Mouse (Mus musculus): Measurements from ENCODE around the gene Lingo3. TPM values are rescaled to one million over a fixed set of nuclear protein-coding genes. Genes with fewer than 3 reads are reported as not detected.

Lingo3 gene
- total RNA-seq, 2 experiments from 2014 or later: 4.1 to 6.3 TPM

DNA sequence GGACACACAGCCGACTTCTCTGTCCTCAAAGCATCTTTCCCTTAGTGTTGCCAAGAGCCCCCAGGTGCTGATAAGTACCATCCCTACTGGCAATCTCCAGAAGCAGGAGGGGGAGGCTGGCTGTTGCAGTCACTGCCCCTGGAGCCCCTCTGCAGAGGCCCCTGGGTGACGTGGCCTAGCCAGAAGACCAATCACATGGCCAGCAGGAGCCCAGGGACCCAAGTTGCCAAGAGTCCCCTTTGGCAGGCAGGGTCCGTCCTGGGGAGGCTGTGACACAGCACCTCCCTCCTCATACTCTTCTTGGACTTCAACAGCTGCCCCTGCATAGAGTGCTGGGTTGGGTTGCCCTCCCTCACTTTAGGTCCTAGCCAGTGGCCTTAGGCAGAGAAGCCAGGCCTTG, 40.8 kb downstream of the Lingo3 start:
- DNase-seq (ENCODE audit: low spot score in 2 of 2): no peak

DNA sequence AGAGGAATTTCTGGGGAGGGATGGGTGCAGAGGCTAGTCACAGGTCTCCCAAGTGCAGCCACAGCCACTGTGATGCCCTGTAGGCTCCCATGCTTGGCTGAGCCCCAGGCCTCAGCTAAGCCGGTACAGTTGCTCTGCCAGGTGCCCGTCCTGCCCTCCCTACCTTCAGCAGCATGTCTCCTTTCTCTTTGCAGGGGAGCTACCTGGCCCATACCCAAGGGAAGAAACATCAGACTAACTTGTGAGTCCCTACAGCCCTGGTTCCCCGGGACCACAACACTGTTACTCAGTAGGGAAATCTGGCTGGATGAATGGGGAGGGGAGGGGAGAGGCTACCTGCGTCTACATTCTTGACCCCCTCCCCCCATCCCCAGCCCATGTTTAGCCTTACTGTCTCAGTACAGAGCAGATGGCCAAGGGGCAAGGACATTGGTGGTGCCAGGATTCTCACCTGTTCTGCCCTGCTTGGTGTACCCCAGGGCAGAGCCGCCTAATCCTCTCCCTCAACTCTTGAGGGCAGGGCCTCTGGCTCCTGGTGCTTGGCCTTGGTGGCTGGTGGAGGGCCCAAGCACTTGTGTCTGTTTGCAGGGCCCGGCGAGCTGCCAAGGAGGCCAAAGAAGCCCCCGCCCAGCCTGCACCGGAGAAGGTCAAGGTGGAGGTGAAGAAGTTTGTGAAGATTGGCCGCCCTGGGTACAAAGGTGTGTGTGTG, 41.5 kb downstream of the Lingo3 start:
- no peak for DNase-seq (ENCODE audit: low spot score in 2 of 2)

DNA sequence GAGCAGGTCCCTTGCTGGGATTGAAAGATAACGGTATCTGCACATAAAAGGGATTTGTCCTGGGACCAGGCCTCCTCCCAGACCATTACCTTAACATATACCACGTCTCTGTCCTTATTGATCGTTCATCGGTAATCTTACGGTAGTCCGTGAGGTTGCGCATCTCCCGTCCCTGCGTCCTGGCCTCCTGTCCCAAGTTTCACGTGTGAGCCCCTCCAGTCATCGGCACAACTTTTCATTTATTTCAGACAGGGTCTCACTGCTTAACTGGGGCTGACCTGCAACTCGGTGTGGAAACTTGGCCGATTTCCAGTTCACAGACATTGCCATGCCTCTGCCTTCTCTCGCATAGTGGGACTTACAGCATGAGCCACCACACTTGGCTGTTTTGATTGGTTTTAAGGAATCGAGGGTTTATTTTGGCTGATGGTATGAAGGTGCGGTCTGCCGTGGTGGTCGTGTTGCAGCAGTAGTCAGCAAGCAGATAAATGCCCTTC, 44.7 kb downstream of the Lingo3 start:
- DNase-seq (ENCODE audit: low spot score in 2 of 2): no peak

DNA sequence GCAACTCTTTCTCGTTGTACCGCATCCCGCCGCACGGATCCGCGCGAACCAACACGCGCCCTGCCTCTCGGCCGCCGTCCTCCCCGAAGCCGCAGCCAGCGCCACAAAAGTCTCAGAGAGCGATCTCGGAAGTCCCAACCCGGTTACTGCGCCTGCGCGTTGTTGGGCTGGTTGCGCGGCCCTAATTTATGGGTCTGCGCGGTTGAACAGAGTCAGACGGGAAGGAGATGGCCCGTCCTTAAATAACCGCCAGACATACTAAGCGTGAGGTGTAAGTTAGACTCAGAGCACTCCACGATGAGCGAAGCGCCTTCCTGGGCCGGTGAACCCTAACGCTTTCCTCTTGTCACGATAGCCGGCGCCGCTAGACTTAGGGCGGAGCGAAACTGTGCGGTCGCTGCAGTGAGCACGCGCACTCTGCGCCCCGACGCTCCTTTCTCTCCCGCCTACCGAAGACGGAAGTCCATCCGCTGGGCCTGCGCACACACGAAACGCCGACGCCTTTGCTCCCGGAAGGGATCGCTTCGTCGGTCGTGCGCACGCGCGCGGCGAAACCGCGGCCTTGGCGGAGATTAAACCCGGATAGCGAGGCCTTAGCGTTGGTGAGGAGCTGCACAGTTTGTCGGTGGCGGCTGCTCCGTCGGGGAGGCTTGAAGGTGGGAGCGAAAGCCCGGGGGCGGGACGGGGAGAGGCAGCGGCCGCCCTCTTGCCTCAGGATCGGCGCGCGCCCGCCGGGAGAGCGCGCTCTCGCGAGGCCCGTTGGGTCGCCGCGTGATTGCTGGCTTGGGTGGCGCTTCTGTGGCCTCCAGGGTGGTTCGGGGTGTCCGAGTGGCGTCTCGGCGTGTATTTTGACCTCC, 45.5 kb downstream of the Lingo3 start, which contains the start of the genes Sf3a2 and Plekhj1:
Gene Sf3a2 (plus strand): TSS at position 49 of the 857 bp plus-strand sequence.
Gene Plekhj1 (minus strand): TSS at position 477 of the 857 bp plus-strand sequence.
- peak; percentile 97 for DNase-seq (ENCODE audit: low spot score in 2 of 2)

DNA sequence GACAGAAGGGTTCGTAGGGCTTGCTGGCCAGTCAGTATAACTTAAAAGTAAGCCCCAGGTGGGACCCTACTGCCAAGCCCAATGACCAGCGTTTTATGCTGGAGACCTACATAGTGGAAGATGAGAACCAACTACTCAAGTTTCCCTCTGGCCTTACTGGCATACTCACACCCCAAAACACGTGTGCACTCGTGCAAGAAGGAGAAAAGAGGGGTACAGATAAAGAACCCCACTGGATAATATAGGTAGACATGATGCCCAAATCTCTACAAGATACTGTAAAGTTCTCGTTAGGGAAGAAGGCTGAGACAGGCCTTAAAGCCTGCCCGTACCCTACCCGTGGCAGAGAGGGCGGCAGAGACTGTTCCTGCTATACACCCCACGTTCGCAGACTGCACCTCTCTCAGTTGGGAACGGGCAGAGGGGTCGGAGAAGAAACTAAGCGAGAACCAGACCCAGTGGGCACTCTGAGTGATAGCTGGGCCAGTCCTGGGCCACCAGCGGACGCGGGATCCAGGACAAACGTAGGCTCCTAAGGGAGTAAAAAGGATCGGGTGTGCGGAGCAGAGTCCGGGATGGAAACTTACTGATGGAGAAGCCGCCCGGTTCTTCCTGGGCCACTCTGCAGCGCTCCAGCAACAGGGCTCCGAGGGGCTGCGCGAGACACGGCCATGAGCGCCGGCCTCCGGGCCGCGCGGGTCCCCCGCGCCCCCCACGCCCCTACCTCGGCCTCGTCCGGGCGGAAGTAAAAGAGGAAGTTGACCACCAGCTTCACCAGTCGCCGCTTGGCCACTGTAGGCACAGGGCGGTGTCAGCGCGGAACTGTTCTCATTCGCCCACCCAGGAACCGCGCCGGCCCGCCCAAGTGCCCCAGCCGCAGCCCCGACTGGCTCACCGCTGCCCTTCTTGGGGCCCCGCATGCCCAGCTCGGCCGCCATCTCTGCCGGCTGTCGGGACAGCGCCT, 46.4 kb downstream of the Lingo3 start:
- DNase-seq (ENCODE audit: low spot score in 2 of 2): no peak

DNA sequence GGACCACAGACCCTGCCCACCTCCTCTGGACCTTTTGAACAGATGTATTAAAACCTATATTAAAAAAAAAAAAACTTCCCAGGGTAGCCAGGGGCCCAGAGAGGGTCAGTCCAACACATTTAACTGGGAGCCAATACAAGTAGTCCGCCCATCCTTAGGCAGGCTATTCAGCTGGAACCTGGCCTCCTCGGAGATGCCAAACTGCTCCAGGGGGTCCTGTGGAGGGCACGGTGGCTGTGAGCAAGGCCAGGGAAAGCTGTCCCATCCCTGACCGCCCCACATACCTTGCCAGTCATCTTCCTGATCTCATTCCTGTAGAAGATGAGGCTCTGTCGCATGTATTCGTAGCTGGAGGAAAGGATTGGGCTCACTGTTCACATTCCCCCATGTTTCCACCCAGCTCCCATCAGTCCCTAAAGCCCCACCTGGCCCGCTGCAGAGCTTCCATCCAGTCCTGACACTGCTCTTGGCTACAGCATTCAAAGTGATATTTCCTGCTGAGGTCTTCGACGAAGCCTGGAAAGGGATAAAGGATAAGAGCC, 47.5 kb downstream of the Lingo3 start:
- no peak for DNase-seq (ENCODE audit: low spot score in 2 of 2)

DNA sequence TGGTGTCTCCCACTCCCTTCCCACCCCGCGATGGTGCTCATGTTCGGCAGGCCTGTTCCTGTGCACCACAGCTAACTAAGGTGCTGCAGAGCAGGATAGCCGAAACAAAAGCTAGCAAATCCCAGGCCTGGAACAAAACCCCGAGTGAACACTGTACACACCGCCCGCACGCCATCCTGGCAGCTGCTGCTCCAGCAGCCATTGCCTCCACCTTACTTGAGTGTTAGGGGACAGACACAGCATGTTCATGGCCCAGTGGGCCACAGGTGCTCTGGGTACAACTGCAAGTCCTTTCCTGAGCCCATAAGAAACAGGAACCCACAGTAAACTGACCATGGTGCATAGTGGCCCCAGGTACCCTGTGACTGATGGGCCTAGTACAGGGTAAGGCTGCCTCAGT, 49.1 kb downstream of the Lingo3 start:
- DNase-seq (ENCODE audit: low spot score in 2 of 2): no peak

DNA sequence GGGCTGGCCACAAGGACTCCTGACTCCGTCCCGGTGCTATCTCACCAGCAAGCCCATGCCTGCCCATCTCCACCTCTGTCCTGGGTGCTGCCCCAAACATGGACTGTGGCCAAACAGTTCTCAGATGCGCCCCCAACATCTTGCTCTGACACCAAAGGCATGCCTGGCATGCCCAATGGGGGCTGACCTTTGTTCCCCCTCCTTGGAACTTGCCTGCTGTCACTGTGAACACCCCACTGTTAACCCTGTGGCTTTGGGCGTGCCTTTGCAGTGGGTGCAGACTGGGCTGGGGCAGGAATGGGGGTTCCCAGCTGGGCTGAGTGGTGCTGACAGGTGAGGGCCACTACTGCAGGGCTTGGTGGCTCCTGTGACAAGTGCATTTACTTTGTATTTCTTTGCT, 50.0 kb downstream of the Lingo3 start:
- no peak for DNase-seq (ENCODE audit: low spot score in 2 of 2)

DNA sequence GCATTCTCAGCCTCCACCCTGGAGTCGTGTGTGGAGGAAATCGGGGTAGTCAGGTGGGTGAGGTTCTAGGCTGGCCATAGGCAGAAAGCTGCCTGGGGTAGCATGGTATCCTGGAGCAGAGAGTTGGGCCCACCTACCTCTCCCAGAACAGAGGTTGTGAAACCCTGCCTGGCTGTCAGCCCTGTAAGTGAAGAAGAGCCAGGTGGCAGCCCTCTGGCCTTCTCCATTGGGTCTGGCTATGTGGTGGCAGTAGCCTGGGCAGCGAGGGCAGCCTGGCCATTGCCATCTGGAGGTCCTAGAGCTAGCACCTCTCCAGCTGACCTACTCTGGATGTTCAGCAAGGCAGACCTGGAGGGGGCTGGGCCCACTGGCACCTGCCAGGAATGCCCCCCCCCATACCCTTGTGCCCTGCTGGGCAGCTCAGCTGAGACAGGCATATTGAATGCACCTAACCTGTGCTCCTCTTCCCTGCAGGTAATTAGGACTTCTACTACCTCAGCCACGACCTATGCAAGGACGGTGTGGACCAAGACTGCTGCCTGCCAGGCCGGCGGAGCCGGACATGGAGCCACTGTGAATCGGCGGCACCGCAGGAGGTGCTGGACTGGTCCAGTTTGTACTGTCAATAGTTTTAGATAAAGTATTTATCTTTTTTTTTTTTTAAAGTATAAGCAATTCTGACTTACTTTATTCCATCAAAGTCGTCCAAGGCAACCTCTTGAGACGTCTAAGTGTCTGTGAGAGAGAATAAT, 50.6 kb downstream of the Lingo3 start:
- no peak for DNase-seq (ENCODE audit: low spot score in 2 of 2)

DNA sequence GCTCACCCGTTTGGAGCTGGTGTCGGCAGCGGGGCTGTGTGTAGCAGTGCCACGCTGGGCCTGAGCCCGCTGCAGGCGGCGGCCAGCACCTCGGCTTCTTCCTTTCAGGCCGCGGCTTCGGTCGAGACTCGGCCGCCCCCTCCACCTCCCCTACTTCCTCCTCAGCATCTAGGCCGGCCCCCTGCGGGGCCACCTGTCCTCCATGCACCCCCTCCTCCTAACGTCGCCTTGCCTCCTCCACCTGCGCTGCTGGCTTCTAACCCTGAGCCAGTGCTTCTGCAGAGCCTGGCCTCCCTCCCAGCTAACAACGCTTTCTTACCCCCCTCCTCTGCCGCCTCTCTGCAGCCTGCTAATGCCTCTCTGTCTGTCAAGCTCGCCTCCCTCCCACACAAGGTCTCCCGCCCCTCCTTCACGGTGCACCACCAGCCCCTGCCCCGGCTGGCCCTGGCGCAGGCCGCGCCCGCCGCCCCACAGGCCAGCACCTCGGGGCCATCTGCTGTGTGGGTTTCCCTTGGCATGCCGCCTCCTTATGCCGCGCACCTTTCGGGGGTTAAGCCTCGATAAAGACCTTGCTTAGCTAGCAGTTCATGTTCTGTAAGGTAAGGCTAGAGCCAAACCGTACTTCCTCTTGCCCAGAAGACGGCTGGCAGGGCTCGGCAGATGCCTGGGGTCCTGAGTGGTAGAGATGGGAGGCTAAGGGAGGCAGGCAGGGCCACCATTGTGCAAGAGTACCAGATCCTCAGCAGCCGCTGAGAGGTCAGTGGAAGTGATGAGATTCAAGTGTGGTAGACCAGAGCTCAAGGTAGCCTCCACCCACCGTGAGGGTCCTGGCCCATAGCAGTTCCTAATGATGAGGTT, 51.4 kb downstream of the Lingo3 start:
- no peak for DNase-seq (ENCODE audit: low spot score in 2 of 2)

DNA sequence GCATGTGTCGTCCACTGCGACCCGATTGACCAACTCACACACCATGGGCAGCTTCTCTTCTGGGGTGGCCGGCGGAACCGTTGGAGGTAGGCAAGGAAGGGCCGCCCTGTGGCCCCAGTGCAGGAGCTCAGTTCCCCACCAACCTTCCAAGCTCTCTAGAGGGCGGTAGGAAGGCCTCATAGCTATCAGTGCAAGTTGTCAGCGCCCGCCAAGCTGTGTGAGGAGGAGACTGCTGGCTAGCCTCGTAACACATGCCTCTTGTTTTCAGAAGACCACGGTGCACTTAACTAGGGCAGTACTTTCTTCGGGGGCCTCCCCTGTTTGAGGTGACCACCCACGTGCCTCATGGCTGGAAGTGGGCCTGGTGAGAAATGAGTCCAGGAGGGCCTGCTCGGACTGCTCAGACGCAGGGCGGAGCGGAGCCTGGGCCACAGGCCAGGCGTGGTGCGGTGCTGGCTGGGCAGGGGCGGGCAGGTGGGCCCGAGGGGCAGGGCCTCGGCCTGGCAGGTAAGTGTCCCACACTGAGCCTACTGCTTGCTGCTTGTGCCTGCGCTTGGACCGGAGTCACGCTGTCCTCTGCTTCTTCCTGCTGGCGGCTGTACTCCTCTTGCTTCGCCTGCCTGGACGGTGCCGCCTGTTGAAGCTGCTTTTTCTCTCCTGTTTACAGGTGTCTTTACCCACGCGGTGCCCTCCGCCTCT, 52.2 kb downstream of the Lingo3 start:
- DNase-seq (ENCODE audit: low spot score in 2 of 2): no peak

DNA sequence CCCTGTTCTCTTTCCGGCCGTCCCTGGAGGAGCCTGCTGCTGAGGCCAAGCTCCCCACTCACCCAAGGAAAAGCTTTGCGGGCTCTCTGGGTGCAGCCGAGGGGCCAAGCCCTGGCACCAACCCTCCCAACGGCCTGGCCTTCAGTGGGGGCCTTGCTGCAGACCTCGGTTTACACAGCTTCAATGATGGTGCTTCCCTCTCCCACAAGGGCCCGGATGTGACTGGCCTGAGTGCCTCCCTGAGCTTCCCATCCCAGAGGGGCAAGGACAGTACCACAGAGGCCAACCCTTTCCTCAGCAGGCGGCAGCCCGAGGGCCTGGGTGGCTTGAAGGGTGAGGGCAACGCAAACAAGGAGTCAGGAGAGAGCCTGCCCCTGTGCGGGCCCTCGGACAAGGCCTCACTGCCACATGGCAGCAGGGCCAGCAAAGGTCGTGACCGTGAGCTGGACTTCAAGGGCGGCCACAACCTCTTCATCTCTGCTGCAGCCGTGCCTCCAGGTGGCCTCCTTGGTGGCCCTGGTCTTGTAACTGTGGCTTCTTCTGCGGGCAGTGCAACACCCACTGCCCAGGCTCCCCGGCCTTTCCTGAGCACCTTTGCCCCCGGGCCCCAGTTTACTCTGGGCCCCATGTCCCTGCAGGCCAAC, 53.0 kb downstream of the Lingo3 start:
- no peak for DNase-seq (ENCODE audit: low spot score in 2 of 2)

DNA sequence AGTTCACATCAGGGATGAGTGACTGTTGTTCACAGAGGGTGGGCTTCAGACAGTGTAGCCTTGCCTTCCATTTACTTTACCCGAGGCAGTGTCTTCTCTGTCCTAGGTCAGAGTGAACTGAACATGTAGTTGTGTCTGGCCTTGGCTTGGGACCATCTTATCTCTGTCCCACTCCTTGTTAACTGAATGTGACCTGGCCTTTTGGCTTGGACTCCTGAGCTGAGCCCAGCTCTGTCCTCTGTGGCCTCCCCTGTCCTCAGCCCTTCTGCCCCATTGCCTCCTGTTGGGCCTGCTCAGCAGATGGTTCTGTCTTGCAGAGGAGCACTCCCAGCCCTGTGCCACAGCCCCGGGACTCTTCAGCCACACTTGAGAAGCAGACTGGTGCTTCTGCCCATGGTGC, 56.3 kb downstream of the Lingo3 start:
- no peak for DNase-seq (ENCODE audit: low spot score in 2 of 2)

DNA sequence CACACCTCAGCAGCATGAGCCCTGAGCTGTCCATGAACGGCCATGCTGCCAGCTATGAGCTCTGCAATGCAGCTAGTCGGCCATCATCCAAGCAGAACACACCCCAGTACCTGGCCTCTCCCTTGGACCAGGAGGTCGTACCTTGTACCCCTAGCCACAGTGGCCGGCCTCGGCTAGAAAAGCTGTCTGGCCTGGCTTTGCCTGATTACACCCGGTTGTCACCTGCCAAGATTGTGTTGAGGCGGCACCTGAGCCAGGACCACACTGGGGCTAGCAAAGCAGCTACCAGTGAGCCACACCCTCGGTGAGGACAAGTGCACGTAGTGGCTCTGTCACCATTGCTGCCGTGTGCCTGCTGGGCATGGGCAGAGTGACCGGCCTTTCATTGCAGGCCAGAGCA, 57.9 kb downstream of the Lingo3 start:
- DNase-seq (ENCODE audit: low spot score in 2 of 2): no peak

DNA sequence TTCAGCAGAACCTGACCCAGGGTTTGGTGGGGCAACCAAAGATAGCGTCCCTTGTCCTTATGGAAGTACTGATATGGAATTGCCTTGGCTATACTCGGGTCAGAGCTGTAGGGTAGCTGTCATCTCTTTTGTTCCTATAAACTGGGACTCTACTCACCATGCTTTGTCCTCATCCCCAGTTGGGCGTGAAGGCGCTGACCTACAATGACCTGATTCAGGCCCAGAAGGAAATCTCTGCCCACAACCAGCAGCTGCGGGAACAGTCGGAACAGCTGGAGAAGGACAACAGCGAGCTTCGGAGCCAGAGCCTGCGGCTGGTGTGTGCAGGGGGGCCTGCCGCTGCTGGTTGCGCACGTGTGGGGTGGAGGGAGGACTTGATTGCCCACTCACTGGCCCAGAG, 59.0 kb downstream of the Lingo3 start:
- no peak for DNase-seq (ENCODE audit: low spot score in 2 of 2)

DNA sequence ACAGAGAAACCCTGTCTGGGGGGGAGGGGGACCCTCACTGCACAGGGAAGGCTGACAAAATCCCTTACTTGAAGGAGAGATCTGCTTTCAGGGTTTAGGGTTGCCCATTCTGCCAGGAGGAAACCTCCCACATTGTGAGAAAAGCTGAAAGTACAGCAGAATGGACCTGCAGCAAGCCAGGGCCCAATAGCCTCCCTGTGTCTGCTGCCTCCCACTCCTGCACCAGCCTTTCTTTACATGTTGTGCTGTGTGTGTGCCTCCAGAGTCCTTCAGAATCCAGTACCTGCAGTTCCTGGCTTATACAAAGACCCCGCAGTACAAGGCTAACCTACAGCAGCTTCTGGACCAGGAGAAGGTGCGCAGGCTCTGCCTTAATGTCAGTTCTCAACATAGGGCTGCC, 59.5 kb downstream of the Lingo3 start:
- DNase-seq (ENCODE audit: low spot score in 2 of 2): no peak
